Mouse (Mus musculus) thymus, adult 2 months (tissue): ENCODE data around the gene Tmem87b. TPM values are rescaled to one million over a fixed set of nuclear protein-coding genes. Genes with fewer than 3 reads are reported as not detected.

Experiments
- DNase-seq: peaks from one replicate; pipeline ENCODE4 v3.0.0; 2021
- H3K27ac ChIP-seq: fragments of 200-500 bp; 2 replicates; pipeline ENCODE4 v1.5.1; 2012; ENCODE audit warnings: low read length, control low read depth; ENCODE audit not compliant: control insufficient read depth, insufficient read depth
- H3K27me3 ChIP-seq: fragments of 200-500 bp; 2 replicates; pipeline ENCODE4 v1.6.1; 2012; ENCODE audit warnings: mild to moderate bottlenecking, low read length, moderate library complexity, mixed read lengths; ENCODE audit not compliant: control insufficient read depth, insufficient read depth
- H3K36me3 ChIP-seq: fragments of 200-500 bp; 2 replicates; pipeline ENCODE4 v1.6.1; 2012; ENCODE audit warnings: mild to moderate bottlenecking, low read length, moderate library complexity; ENCODE audit not compliant: control insufficient read depth, insufficient read depth
- H3K4me1 ChIP-seq: fragments of 200-500 bp; replicated peaks from 2 replicates; pipeline ENCODE4 v1.6.1; 2012; ENCODE audit warnings: low read length; ENCODE audit not compliant: control insufficient read depth, insufficient read depth
- H3K4me3 ChIP-seq: fragments of 200-500 bp; 2 replicates; pipeline ENCODE4 v1.5.1; 2012; ENCODE audit warnings: mild to moderate bottlenecking, low read length, control low read depth, moderate library complexity; ENCODE audit not compliant: control insufficient read depth, insufficient read depth
- CTCF ChIP-seq: fragments of 200-500 bp; IDR thresholded peaks from 2 replicates; pipeline ENCODE4 v1.5.1; 2012; ENCODE audit warnings: mild to moderate bottlenecking, control low read depth, low read length, moderate library complexity, borderline replicate concordance; ENCODE audit not compliant: control insufficient read depth, poor library complexity, insufficient read depth; ENCODE audit errors: extremely low read depth
- POLR2A ChIP-seq: fragments of 200-500 bp; IDR thresholded peaks from 2 replicates; pipeline ENCODE4 v1.6.1; 2012; ENCODE audit warnings: mild to moderate bottlenecking, low read length, control low read depth, moderate library complexity; ENCODE audit not compliant: control insufficient read depth, poor library complexity, insufficient read depth; ENCODE audit errors: extremely low read depth
- WGBS: fragments of 180-500 bp; shearing (Covaris S2); methylation state at CpG from one replicate; pipeline ENCODE4 v1.1.7; 2018; 5-methylcytosine and 5-hydroxymethylcytosine counted together
- polyA plus RNA-seq: library from polyadenylated mRNA; depleted of rRNA; stranded (reverse); fragments of >200 nt; gene quantifications from 2 replicates; pipeline ENCODE4 v1.2.3, GENCODE M21; 2012

Gene Tmem87b
- polyA plus RNA-seq, 1 experiment: 18.3 TPM

DNA sequence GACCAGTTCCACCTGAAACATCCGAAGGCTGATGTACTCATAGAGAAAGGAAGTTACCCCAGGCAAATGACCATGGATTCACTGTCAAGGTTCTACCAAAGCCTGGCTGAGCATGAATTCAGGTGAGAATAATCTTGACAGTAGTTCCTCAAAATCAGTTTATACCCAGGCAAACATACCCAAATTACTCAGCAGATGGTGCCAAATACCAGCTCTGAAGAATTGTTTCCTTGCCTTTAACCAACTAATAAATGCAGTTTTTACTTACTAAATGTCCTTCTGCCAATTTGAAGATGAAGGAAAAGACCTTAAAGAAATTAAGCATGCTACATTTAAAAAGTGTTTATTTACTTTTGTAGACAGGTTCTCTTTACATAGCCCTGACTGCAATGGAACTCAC, 38.8 kb downstream of the Tmem87b start:
- Histone ChIP-seq H3K4me1 (no peaks in the 10 kb centered on the region), H3K27me3 (no peaks in the 10 kb centered on the region), H3K36me3 (peaks cover 3% of the 10 kb centered on the region), H3K27ac (no peak overlapping the region), H3K4me3 (no peak overlapping the region)
- WGBS: 85% methylated on average over 1 of the region's 1 CpGs
- TF ChIP-seq POLR2A (no peak), CTCF (no peak)
- no peak for DNase-seq

DNA sequence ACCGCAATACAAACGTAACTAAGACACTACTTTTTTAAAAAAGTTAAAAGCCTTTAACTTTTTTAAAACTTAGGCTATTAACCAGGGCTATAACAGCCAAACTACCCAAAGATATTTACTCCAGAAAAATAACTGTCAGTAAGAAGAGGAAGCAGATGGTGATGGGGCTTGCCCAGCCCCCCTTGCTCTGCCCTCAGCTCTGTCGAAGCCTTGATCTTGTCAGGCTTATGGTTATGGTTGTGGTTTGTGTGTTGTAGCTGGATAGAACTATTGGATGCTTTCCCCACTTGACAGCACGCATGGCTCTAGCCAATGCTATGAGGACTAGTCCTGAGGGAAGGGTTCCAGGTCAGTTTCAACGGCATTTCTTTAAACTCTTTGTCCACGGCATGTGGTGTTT, 41.0 kb downstream of the Tmem87b start:
- WGBS: 59% methylated on average over 6 of the region's 6 CpGs
- no peak overlapping the region for H3K4me3 ChIP-seq
- H3K4me1 ChIP-seq: no peaks in the 10 kb centered on the region
- H3K27ac ChIP-seq: no peak overlapping the region
- no peak for DNase-seq
- TF ChIP-seq CTCF: no peak
- no peak for TF ChIP-seq POLR2A
- H3K36me3 ChIP-seq: no peaks in the 10 kb centered on the region
- no peaks in the 10 kb centered on the region; the same call in 1 of the 2 replicates for H3K27me3 ChIP-seq

DNA sequence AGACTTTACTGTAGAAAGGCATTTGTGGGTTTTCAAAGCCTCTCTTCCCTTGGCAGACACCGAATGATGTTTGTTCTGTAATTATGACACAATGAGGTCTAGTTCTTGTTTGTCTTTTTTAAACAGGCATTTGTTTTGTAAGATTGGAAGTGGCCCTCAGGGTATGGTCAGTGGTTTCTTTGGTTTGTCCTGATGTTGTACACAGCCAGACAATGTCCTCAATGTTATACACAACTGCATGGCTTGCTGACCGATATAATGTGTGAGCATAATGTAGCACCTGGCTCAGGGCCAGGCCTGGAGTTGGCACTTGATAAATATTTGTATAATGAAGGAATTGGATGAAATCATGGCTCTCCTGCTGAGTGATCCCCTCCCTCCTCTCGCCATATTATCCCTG, 41.9 kb downstream of the Tmem87b start:
- Histone ChIP-seq H3K4me1 (no peaks in the 10 kb centered on the region), H3K27ac (no peak overlapping the region), H3K27me3 (no peaks in the 10 kb centered on the region; the same call in 1 of the 2 replicates), H3K4me3 (no peak overlapping the region), H3K36me3 (no peaks in the 10 kb centered on the region)
- 98% methylated on average over 3 of the region's 3 CpGs for WGBS
- no peak for TF ChIP-seq POLR2A
- no peak for TF ChIP-seq CTCF
- no peak for DNase-seq

DNA sequence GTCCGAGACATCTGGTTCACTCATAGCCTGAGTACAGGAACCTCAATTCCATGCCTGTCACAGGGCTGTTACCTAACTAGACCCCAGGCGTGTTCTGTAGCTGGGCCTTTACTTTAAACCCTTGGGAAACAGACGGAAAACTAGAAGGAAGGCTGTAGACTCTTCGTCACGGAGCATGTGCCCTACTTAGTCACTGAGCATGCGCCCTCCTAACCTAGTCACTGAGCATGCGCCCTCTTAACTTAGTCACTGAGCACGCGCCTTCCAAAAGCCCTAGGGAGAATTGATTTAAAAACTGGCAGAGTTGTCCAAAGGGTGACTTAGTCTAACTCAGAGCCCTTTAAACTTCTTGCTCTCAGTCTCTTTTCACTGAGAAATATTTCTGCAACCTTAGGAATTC, 44.7 kb downstream of the Tmem87b start, which contains the start of gene Fbln7:
Fbln7 (plus strand) TSS at position 346 of the 400 bp plus-strand sequence.
- TF ChIP-seq CTCF (no peak), POLR2A (no peak)
- Histone ChIP-seq H3K4me1 (no peaks in the 10 kb centered on the region), H3K27me3 (peaks cover 4% of the 10 kb centered on the region; the same call in 1 of the 2 replicates), H3K27ac (no peak within 1 kb of the TSS), H3K4me3 (no peak within 1 kb of the TSS), H3K36me3 (no peaks in the 10 kb centered on the region)
- 98% methylated on average over 9 of the region's 9 CpGs for WGBS
- DNase-seq: no peak

DNA sequence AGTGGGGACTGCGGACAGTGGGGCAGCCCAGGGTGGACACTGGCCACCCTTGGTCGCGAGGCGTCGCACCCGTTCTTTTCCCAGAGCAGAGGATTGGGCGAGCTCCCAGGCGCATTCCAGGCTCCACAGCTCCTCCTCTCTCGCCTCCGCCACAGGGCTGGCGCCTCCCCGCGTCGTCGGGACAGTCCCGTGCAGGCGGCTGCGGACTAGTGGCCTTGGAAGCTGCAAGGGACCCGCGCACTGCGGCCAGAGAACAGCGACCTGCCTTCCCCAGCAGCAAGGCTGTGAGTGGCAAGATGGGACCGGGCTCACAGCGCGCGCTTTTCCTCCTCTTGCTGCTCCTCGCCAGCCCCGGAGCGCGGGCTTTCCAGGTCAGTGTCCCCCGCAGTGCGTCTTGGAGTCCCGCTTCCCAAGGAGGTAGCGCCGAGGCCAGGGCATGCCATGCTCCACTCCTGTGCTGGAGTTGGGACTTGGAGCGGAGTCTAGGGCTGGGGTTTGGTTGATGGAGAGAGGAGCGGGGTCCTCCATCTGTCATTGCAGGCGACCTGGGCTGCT, 45.9 kb downstream of the Tmem87b start:
- H3K27me3 ChIP-seq: peaks cover 4% of the 10 kb centered on the region; the same call in 1 of the 2 replicates
- no peaks in the 10 kb centered on the region for H3K4me1 ChIP-seq
- DNase-seq: no peak
- TF ChIP-seq CTCF: 0 out of 2 replicates have a peak, but pooled peaks have one; percentile 12
- no peak for TF ChIP-seq POLR2A
- H3K36me3 ChIP-seq: no peaks in the 10 kb centered on the region
- no peak overlapping the region for H3K4me3 ChIP-seq
- 10% methylated on average over 37 of the region's 38 CpGs for WGBS
- no peak overlapping the region for H3K27ac ChIP-seq

DNA sequence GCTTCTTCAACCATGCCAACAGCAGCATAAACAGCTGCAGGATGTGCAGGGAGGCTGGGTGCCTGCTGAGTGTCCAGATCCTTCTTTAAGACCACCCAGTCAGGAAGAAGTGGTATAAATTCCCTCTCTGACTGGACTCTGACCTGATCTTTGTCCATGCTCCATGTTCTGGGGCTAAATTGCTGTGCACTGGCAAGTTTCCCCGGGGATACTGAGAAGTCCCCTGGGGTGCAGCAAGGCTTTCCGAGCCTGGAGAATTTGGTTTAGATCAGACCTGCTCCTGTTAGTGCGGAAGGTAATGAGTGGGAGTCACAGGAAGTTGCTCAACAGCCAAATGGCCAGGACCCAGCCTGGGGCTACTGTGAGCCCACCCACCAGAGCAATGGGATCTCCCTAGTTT, 47.1 kb downstream of the Tmem87b start:
- Histone ChIP-seq H3K36me3 (no peaks in the 10 kb centered on the region), H3K4me1 (no peaks in the 10 kb centered on the region), H3K4me3 (no peak overlapping the region), H3K27ac (no peak overlapping the region), H3K27me3 (peaks cover 4% of the 10 kb centered on the region; the same call in 1 of the 2 replicates)
- TF ChIP-seq CTCF (no peak), POLR2A (no peak)
- 58% methylated on average over 3 of the region's 3 CpGs for WGBS
- no peak for DNase-seq
